Mouse (Mus musculus) hindbrain, embryonic 15.5 days (tissue): ENCODE data around the gene Klf15. TPM values are rescaled to one million over a fixed set of nuclear protein-coding genes. Genes with fewer than 3 reads are reported as not detected.

Experiments used
- ATAC-seq: fragments of 200-750 bp; cut with Nextera tagmentation; 2 replicates; pipeline ENCODE4 v1.8.0; 2017; ENCODE audit warnings: low read depth, moderate number of reproducible peaks, moderate TSS enrichment; ENCODE audit not compliant: low FRiP score
- H3K27ac ChIP-seq: fragments of 300-500 bp; sonication (generic); replicated peaks from 2 replicates; pipeline ENCODE4 v1.5.1; 2015; ENCODE audit warnings: mild to moderate bottlenecking, inconsistent platforms
- H3K27me3 ChIP-seq: fragments of 300-500 bp; sonication (generic); 2 replicates; pipeline ENCODE4 v1.6.1; 2015; ENCODE audit warnings: control low read depth, inconsistent platforms
- H3K36me3 ChIP-seq: fragments of 300-500 bp; sonication (generic); 2 replicates; pipeline ENCODE4 v1.6.1; 2015; ENCODE audit warnings: control low read depth, inconsistent platforms
- H3K4me1 ChIP-seq: fragments of 300-500 bp; sonication (generic); replicated peaks from 2 replicates; pipeline ENCODE4 v1.6.1; 2015; ENCODE audit warnings: control low read depth, inconsistent platforms
- H3K4me2 ChIP-seq: fragments of 300-500 bp; sonication (generic); 2 replicates; pipeline ENCODE4 v1.6.1; 2015; ENCODE audit warnings: moderate library complexity, mild to moderate bottlenecking, inconsistent platforms
- H3K4me3 ChIP-seq: fragments of 300-500 bp; sonication (generic); 2 replicates; pipeline ENCODE4 v1.5.1; 2015; ENCODE audit warnings: mild to moderate bottlenecking, inconsistent platforms
- H3K9ac ChIP-seq: fragments of 300-500 bp; sonication (generic); 2 replicates; pipeline ENCODE4 v1.6.1; 2015; ENCODE audit warnings: inconsistent platforms
- H3K9me3 ChIP-seq: fragments of 300-500 bp; sonication (generic); 2 replicates; pipeline ENCODE4 v1.6.1; 2016; ENCODE audit warnings: control low read depth, inconsistent platforms
- WGBS: fragments of 180-500 bp; shearing (Covaris S2); methylation state at CpG from one replicate; pipeline ENCODE4 v1.1.7; 2015; 5-methylcytosine and 5-hydroxymethylcytosine counted together
- polyA plus RNA-seq: library from polyadenylated mRNA; unstranded; fragments of >200 nt; fragmentation: Nextera tagmentation; extraction: Ambion mirVana; gene quantifications from 2 replicates; pipeline ENCODE4 v1.2.1, GENCODE M21; 2015

The Klf15 gene
- polyA plus RNA-seq, 1 experiment from 2014 or later: 20.0 TPM

DNA sequence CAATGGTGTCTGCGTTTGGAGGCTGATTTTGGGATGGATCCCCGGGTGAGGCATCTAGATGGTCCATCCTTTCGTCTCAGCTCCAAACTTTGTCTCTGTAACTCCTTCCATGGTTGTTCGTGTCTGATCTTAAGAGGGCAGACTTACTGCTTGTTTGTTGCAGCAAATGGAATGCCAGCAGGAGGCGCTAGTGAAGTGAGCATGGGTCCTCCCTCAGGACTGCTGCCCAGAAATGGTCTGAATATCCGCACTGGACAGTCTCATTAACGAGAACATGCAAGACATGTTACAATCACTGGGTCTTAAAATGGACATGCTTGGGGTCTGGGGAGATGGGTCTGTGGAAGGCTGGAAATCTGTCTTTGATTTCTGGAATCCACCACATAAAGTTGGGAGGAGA, 12.2 kb upstream of the Klf15 start:
- WGBS: 43% methylated on average over 7 of the region's 7 CpGs
- H3K4me1 ChIP-seq: peaks cover 11% of the 10 kb centered on the region
- H3K9ac ChIP-seq: no peak overlapping the region
- H3K36me3 ChIP-seq: no peaks in the 10 kb centered on the region
- no peak overlapping the region for H3K4me2 ChIP-seq
- H3K9me3 ChIP-seq: no peaks in the 10 kb centered on the region
- no peak overlapping the region for H3K4me3 ChIP-seq
- no peaks in the 10 kb centered on the region for H3K27me3 ChIP-seq
- no peak overlapping the region for H3K27ac ChIP-seq
- ATAC-seq: no peak

- no peaks in the 10 kb centered on the region for H3K27me3 ChIP-seq
- H3K36me3 ChIP-seq: no peaks in the 10 kb centered on the region
- H3K9me3 ChIP-seq: no peaks in the 10 kb centered on the region
- peak; percentile 65 for ATAC-seq
- H3K4me1 ChIP-seq: peaks cover 11% of the 10 kb centered on the region
- no peak overlapping the region for H3K9ac ChIP-seq
- H3K4me3 ChIP-seq: no peak overlapping the region
- no peak overlapping the region for H3K27ac ChIP-seq
- no peak overlapping the region for H3K4me2 ChIP-seq
- 67% methylated on average over 5 of the region's 5 CpGs for WGBS
Observed at GRCm38 (mm10) chr6:90450697-90451096, 11.7 kb upstream of the Klf15 start.

DNA sequence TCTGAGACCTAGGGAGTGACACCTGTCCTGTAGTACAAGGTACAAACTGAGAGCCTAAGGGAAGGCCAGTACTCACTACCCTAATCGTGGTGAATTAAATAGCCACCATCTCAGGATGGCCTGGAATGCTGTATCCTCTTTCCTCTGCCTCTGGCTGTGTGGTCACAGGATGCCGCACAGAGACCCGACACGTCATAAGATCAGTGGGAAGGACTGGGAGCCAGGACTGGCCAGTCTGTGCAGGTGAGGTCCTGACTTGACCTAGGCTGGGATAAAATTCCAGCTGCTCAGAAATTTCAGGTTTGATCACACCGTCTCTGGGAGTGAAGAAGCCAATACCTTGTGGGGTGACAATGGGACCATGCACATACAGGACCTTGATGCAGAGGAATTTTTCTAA, 10.9 kb upstream of the Klf15 start:
- WGBS: 90% methylated on average over 5 of the region's 5 CpGs
- H3K36me3 ChIP-seq: no peaks in the 10 kb centered on the region
- no peak overlapping the region for H3K9ac ChIP-seq
- no peak overlapping the region for H3K27ac ChIP-seq
- no peak overlapping the region for H3K4me2 ChIP-seq
- H3K9me3 ChIP-seq: no peaks in the 10 kb centered on the region
- H3K27me3 ChIP-seq: no peaks in the 10 kb centered on the region
- H3K4me1 ChIP-seq: peaks cover 11% of the 10 kb centered on the region
- no peak for ATAC-seq
- no peak overlapping the region for H3K4me3 ChIP-seq

- H3K27ac ChIP-seq: no peak overlapping the region
- H3K4me2 ChIP-seq: no peak overlapping the region
- no peak for ATAC-seq
- no peaks in the 10 kb centered on the region for H3K36me3 ChIP-seq
- no peak overlapping the region for H3K9ac ChIP-seq
- peaks cover 7% of the 10 kb centered on the region; the same call in 1 of the 2 replicates for H3K4me1 ChIP-seq
- no peaks in the 10 kb centered on the region for H3K9me3 ChIP-seq
- no peaks in the 10 kb centered on the region for H3K27me3 ChIP-seq
- no peak overlapping the region for H3K4me3 ChIP-seq
Observed at GRCm38 (mm10) chr6:90452603-90453002, 9.8 kb upstream of the Klf15 start.

GRCm38 (mm10) chr6:90453751-90454150, 8.6 kb upstream of the Klf15 start:
- Histone ChIP-seq H3K27ac (no peak overlapping the region), H3K4me1 (peaks cover 7% of the 10 kb centered on the region; the same call in 1 of the 2 replicates), H3K9me3 (no peaks in the 10 kb centered on the region), H3K36me3 (no peaks in the 10 kb centered on the region), H3K4me3 (no peak overlapping the region), H3K4me2 (no peak overlapping the region), H3K27me3 (no peaks in the 10 kb centered on the region), H3K9ac (no peak overlapping the region)
- no peak for ATAC-seq
- 89% methylated on average over 5 of the region's 5 CpGs for WGBS

DNA sequence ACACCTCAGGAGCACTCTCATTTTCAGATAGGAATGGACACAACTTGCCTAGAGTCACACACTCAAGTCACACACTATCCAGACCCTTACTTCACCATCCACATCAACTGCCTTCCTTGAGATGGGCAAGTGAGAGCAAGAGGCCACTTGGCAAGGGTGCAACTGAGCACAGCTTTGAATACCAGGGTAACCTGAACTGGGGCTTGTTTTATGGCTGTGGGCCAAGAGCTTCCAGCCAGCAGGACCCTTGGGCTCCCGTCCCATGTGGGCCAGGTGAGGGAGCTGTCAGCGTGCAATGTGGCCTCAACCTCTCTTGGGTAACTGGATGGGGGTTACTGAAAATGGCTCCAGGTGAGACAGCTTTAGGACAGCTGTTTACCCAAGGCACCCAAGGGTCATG, 5.0 kb upstream of the Klf15 start:
- no peak overlapping the region for H3K27ac ChIP-seq
- no peak overlapping the region for H3K9ac ChIP-seq
- 83% methylated on average over 2 of the region's 2 CpGs for WGBS
- H3K4me1 ChIP-seq: peaks cover 8% of the 10 kb centered on the region
- H3K4me3 ChIP-seq: no peak overlapping the region
- no peak for ATAC-seq
- peaks cover 11% of the 10 kb centered on the region; the same call in 1 of the 2 replicates for H3K27me3 ChIP-seq
- no peak overlapping the region for H3K4me2 ChIP-seq
- no peaks in the 10 kb centered on the region for H3K36me3 ChIP-seq
- H3K9me3 ChIP-seq: no peaks in the 10 kb centered on the region

GRCm38 (mm10) chr6:90461181-90461580, 1.2 kb upstream of the Klf15 start:
- no peak overlapping the region for H3K4me2 ChIP-seq
- no peaks in the 10 kb centered on the region for H3K36me3 ChIP-seq
- H3K4me1 ChIP-seq: peaks cover 25% of the 10 kb centered on the region
- no peaks in the 10 kb centered on the region for H3K9me3 ChIP-seq
- H3K9ac ChIP-seq: no peak overlapping the region
- ATAC-seq: no peak
- no peak overlapping the region for H3K4me3 ChIP-seq
- peaks cover 17% of the 10 kb centered on the region; the same call in 1 of the 2 replicates for H3K27me3 ChIP-seq
- 55% methylated on average over 2 of the region's 2 CpGs for WGBS
- H3K27ac ChIP-seq: no peak overlapping the region

DNA sequence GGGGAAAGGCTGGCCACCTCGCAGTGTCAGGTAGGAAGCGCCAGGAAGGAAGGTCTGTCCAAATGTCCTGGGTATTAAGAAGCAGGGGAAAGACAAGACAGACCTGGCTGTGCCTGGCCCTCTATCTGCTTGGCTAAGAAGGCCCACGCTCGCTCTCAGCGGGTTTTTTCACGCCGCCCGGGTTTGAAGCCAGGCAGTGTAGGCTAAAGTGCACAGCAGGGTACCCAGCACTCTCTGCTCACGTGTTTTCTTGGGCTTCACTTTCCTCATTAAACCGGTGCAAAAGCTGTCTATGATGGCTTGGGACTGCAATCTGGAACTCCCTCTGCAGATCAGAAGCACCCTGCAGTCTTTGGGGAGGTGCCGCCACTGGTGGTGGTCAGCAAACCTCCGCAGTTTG, 605 bp upstream of the Klf15 start:
- Histone ChIP-seq H3K4me1 (peaks cover 27% of the 10 kb centered on the region), H3K27ac (peak overlapping the region; percentile 77; the same call in 1 of the 2 replicates), H3K4me3 (peak overlapping the region; percentile 63), H3K9me3 (no peaks in the 10 kb centered on the region), H3K36me3 (no peaks in the 10 kb centered on the region), H3K9ac (peak overlapping the region; percentile 59), H3K27me3 (peaks cover 17% of the 10 kb centered on the region; the same call in 1 of the 2 replicates), H3K4me2 (peak overlapping the region; percentile 100)
- peak; percentile 2; the same call in 1 of the 2 replicates for ATAC-seq
- 13% methylated on average over 12 of the region's 12 CpGs for WGBS

DNA sequence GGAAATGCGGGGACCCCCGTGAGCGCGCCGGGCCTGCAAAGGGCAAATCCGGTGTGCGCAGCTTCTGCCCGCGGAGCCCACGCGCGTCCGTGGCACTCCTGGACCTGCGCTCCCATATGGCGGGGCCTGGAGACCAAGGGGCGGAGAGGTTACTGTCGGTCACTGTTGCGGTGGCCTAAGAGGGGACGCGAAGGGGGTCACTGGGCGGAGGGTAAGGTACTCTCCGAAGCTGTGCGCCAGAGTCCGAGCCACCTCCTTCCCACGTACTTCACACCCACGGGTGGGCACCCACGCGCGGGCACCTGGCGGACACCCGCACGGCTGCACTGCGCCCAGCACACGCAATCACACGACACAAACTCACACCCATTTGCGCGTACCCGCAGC, 458 bp downstream of the Klf15 start:
- peaks cover 17% of the 10 kb centered on the region; the same call in 1 of the 2 replicates for H3K27me3 ChIP-seq
- no peaks in the 10 kb centered on the region for H3K36me3 ChIP-seq
- peak overlapping the region; percentile 63 for H3K4me3 ChIP-seq
- H3K9me3 ChIP-seq: no peaks in the 10 kb centered on the region
- peak overlapping the region; percentile 100 for H3K4me2 ChIP-seq
- peak overlapping the region; percentile 77 for H3K27ac ChIP-seq
- peak; percentile 39 for ATAC-seq
- under 1% methylated on average over 38 of the region's 38 CpGs for WGBS
- H3K4me1 ChIP-seq: peaks cover 27% of the 10 kb centered on the region
- peak overlapping the region; percentile 59 for H3K9ac ChIP-seq

GRCm38 (mm10) chr6:90463228-90463862, 969 bp downstream of the Klf15 start:
- Histone ChIP-seq H3K9me3 (no peaks in the 10 kb centered on the region), H3K27me3 (peaks cover 17% of the 10 kb centered on the region; the same call in 1 of the 2 replicates), H3K9ac (peak overlapping the region; percentile 59), H3K4me3 (peak overlapping the region; percentile 63), H3K4me1 (peaks cover 31% of the 10 kb centered on the region), H3K4me2 (peak overlapping the region; percentile 100), H3K27ac (peak overlapping the region; percentile 77), H3K36me3 (no peaks in the 10 kb centered on the region)
- WGBS: under 1% methylated on average over 31 of the region's 31 CpGs
- ATAC-seq: peak; percentile 77

DNA sequence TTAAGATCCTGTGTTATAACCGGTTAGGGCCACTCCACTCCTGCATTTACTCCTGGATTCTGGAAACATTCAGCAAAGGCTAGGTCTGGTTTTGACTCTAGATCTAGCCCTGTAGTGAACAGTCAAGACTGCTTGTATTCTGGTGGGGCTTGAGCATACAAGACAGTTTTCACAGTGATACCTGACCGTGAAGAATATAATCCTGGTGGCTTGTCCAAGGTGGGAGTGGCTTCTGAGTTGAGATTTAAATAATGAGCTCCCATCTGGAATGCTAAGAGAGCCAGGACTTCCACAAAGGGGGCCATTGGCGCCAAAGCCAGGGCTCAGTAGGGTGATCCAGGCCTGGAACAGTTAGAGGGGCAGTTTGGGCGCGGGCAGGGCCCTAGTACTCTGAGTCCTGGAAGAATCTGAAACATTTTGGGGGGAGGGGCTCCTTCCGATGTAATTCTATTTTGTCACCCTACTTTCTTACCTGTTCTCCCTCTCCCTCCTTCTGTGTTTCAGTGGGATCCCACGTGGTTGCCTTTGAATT, 1.6 kb downstream of the Klf15 start:
- ATAC-seq: 0 out of 2 replicates have a peak, but pooled peaks have one; percentile 1
- H3K27ac ChIP-seq: peak overlapping the region; percentile 54
- H3K27me3 ChIP-seq: peaks cover 17% of the 10 kb centered on the region; the same call in 1 of the 2 replicates

GRCm38 (mm10) chr6:90465028-90465640, 2.8 kb downstream of the Klf15 start:
- H3K9me3 ChIP-seq: no peaks in the 10 kb centered on the region
- no peak overlapping the region for H3K27ac ChIP-seq
- H3K27me3 ChIP-seq: peaks cover 17% of the 10 kb centered on the region; the same call in 1 of the 2 replicates
- H3K36me3 ChIP-seq: no peaks in the 10 kb centered on the region
- no peak overlapping the region for H3K4me3 ChIP-seq
- 95% methylated on average over 11 of the region's 11 CpGs for WGBS
- ATAC-seq: no peak
- peaks cover 33% of the 10 kb centered on the region for H3K4me1 ChIP-seq
- H3K4me2 ChIP-seq: peak overlapping the region; percentile 100; the same call in 1 of the 2 replicates
- no peak overlapping the region for H3K9ac ChIP-seq

More for the DNA sequence above, 1.6 kb downstream of the Klf15 start:
- H3K4me3 ChIP-seq: peak overlapping the region; percentile 63
- WGBS: 43% methylated on average over 7 of the region's 7 CpGs
- H3K4me1 ChIP-seq: peaks cover 33% of the 10 kb centered on the region
- H3K36me3 ChIP-seq: no peaks in the 10 kb centered on the region
- H3K9me3 ChIP-seq: no peaks in the 10 kb centered on the region
- H3K9ac ChIP-seq: peak overlapping the region; percentile 59; the same call in 1 of the 2 replicates
- peak overlapping the region; percentile 100 for H3K4me2 ChIP-seq
